Mouse (Mus musculus): ENCODE measurements around the gene Fbxl19.

GRCm38 (mm10) chr7:127751619-127752018 lies 7.3 kb downstream of the Fbxl19 start:
- TF ChIP-seq UBTF (IDR thresholded peaks at IDR 0.05; ENCODE audit: low read depth, low read length) (no peak), MAFK (IDR thresholded peaks at IDR 0.05; ENCODE audit: insufficient replicate concordance, low read length) (no peak), MAZ (IDR thresholded peaks at IDR 0.05; ENCODE audit: low read depth, low read length) (no peak), CTCF (conservative IDR thresholded peaks at IDR 0.05 in 1 of 2, IDR thresholded peaks at IDR 0.05 in 1 of 2; ENCODE audit: low read depth in 2 of 2, low read length in 2 of 2) (no peak), EP300 (IDR thresholded peaks at IDR 0.05; ENCODE audit: low read length) (no peak), ELF1 (IDR thresholded peaks at IDR 0.05; ENCODE audit: low read depth, low read length) (no peak), POLR2A (IDR thresholded peaks at IDR 0.05; ENCODE audit: low read depth, low read length) (no peak), ZKSCAN1 (IDR thresholded peaks at IDR 0.05; ENCODE audit: borderline replicate concordance, low read depth, low read length) (no peak)

Data from CH12.LX (cell line).